Mouse (Mus musculus) cerebellum, adult 9-11 months (tissue): Measurements from ENCODE around the gene Gm10644.
"Not testable (repeated sequence)": the region's sequence is repeated elsewhere in the genome, so short reads cannot be mapped to it uniquely, and the experiment has no call there.

Source experiments
- DNase-seq: peaks from one replicate; pipeline ENCODE4 v3.0.0; 2022

Gm10644 gene

DNA sequence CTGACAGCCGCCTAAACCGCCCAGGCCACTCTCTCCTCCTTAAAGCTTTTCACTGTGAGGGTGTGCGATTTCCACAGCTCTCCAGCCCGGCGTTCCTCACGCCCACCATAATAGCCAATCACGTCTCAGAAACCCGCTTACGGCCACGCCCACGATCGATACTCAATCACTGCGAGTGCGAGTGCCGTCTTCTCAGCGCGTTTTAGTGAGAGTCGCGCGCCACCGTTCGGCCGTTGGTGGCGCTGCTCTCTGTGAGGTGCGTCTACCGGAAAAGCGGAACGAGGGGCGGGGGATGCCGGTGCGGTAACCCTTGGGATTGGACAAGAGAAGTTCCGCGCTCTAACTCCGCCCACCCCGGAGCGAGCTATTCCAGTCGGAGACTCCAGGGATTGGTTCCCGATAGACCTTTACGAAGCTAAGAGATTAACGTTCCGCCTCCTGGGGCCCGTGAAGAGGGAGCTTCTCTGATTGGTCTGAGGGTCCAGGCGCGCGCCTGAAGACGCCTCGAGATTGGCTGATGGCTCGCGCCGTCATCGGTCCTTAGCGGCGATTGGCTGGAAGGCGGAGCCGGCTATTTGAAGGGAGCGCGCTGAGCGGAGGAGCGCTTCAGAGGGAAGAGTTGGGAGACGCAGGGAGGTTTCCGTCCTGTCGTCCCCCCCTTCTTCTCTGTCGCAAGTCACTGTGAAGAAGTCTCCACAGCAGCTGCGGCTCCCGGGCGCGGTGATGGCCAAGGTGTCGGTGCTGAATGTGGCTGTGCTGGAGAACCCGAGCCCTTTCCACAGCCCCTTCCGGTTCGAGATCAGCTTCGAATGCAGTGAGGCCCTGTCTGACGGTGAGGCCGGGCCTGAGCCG is at the start of gene Gm10644, which contains the start of gene Asf1b:
Gm10644 (minus strand) TSS at position 100 of the 852 bp plus-strand sequence.
Asf1b (plus strand) TSS at position 402 of the 852 bp plus-strand sequence.
- peak; percentile 100 for DNase-seq

DNA sequence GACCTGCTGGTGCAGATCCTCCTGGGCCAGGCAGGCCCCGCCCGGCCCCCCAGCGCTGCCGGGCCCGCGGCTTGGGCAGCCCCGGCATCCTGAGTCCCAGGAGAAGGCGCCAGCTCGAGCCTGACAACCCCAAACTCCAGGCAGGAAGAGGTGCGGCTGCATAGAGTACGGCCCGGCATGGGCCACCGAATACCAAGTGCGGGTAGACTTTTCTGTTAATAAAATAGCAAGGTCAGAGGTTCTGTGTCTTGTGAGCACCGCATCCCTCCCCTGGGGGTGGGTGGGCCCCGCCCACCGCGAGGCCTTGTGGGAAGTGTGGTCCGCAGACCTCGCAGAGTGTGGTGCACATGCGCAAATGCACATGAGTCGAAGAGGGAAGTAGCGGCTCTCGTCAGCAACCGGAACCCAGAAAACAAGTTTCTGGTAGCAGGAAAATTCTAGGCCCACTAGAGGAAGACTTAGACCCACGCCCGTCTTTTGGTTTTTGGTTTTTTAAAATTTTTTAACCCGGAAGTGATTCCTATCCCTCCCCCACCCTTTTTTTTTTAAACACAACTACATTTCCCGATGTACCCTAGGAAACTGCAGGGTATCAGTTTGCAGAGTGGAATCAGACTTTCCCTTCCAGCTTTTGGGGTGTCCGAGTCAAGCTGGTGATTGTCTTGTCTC is 49.7 kb upstream of the Gm10644 start:
- DNase-seq: peak; percentile 95

DNA sequence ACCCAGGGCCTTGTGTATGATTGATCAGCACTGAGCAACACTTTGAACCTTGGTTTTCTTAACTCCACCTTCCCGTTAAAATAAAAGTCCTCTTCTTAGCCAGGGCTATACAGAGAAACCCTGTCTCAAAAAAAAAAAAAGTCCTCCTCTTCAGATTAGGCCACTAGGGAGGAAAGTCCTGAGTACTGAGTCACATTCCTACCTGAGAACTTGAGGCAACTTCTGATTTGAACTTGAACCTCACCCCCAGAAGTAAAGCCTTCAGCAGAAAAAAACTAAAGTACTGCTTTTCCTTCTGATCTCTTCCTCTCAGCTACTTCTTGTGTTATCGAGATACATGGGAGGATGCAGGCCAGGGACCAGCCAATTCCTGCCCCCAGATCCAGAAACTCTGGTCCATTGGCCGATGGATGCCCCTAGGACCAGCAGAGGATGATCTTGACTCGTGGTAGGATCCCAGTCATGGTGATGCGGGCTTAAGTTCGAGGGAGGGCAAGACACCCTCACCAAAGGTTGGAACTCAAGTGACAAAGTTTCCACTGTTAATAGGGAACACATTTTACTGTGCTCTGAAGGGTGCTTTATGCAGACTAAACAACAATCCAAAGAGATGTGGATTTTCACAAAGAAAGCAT is 48.7 kb upstream of the Gm10644 start:
- DNase-seq: peak; percentile 34

DNA sequence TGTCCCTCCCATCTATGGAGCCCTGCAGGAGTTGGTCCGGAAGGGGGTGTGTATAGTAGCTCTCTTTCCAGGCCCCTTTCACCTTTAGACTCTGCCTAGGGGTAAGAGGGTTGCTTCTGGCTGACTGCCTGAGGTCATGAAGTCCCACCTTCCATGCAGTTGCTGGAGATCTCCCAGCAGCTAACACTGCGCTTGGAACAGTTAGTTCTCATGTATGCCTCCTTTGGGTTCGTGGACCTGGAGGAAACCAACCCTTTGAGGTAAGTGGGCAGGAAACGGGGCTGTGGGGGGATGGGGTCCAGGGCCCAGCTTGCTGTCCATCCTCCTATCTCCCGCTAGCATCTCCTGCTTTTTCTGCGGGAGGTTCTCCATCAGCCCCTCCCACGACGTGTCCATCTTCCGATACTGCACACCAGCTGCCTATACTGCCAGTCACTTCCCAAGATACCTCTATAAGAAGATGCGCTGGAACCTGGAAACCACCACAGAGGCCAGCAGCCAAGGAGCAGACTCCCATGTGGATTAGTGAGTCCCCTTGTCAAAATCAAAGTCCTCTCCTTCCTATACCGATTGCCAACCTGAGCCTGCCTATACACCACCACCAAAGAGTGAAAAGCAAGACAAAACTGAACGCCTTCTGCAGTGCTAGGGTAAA is 48.1 kb upstream of the Gm10644 start:
- peak; percentile 54 for DNase-seq

DNA sequence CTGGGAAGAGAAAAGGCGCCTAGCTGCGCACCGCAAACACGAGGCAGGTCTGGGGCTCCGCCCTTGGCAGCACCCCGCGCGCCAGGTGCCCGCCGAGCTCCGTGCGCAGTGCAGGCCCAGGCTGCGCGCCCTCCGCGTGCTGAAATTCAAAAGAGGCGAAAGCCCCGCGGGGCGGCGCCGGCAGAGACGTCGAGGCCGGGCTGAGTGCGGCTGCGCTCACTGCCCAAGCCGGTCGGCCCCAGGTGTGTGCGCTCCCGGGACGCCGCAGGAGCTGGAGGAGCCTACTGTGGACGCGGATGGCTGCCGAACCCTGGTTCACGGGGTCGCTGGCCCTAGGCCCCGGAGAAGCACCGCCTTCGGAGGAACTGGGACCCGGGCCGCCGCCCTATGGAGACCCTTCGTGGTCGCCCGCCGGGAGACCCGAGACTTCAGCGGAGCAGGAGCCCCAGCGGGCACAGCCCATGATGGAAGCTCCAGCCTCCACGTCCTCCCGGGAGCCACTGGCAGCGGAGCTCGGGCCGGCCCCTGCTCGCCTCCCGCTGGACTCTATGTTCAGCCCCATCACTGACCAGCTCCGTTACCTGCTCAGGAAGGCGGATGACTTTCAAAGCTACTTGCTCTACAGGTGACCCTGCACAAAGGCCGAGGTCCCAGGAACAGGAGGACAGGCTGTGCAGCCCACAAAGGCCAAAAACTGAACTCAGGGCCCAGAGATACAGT is 46.4 kb upstream of the Gm10644 start, which contains the start of gene 1700067K01Rik:
1700067K01Rik (plus strand) TSS at position 222 of the 720 bp plus-strand sequence.
- peak; percentile 44 for DNase-seq

DNA sequence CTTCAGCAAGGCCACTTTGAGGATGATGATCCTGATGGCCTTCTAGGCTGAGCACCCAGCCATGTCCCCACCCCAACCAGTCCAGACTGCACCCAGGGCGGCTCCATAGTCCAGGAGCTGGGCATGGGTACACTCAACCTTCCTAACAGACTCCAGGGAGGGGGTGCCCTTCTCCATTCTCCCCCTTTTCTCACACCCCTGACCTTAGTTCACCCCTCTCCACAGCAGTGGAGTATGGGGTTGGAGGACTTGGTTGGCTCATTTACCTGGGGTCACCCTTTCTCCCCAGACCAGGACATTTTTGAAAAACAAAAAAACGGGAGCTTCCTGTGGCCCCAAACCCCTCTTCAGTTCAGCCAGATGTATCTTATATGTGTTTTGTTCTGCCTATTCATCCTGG is 44.8 kb upstream of the Gm10644 start:
- DNase-seq: peak; percentile 50

DNA sequence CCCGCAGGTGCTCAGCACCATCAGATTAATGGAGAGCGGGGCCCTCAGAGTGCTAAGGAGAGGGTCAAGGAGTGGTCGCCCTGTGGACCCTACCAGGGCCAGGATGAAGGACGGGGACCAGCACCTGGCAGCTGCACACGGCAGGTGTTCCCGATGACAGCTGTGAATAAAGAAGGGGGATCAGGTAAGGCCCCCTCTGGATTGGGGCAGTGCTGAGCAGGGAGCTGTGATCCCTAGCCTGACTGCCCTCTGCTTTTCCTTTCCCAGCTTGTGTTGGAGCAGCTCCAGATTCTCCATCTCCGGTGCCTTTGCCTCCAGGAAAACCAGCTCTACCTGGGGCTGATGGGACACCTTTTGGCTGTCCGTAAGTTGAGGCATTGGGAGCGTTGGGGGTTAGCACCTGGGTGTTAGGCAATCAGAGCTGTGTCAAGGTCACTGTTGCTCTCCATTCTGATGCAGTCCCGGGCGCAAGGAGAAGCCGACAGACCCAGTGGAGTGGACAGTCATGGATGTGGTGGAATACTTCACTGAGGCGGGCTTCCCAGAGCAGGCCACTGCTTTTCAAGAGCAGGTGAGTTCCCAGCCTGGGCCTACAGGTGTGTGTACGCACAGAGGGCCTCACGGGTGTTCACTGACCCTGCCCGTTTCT is 44.2 kb upstream of the Gm10644 start:
- DNase-seq: peak; percentile 61

DNA sequence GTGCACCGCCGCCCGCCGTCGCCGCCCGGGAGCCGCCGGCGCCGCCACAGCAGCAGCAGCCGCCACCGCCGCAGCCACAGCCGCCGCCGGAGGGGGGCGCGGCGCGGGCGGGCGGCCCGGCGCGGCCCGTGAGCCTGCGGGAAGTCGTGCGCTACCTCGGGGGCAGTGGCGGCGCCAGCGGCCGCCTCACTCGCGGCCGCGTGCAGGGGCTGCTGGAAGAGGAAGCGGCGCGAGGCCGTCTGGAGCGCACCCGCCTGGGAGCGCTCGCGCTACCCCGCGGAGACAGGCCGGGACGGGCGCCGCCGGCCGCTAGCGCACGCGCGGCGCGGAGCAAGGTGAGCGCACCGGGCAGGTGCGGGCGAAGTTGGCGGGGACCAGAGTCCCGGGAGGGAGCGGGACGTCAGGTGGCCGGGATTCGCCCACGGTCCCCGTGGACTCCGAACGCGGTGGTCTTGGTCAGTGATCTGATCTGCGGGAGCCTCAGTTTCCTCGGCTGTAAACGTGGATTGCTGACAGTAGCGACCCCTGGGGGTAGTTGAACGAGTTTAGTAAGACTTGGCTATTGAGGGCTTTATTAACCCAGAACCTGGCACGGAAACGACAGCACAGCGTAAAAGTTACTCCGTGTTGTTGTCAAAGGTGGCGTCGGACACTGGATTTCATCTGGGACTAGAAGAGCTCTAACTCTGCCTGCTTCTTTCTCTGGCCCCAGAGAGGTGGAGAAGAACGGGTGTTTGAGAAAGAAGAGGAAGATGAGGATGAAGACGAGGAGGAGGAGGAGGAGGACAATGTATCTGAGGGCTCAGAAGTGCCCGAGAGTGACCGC is 43.4 kb upstream of the Gm10644 start:
- peak; percentile 69 for DNase-seq

DNA sequence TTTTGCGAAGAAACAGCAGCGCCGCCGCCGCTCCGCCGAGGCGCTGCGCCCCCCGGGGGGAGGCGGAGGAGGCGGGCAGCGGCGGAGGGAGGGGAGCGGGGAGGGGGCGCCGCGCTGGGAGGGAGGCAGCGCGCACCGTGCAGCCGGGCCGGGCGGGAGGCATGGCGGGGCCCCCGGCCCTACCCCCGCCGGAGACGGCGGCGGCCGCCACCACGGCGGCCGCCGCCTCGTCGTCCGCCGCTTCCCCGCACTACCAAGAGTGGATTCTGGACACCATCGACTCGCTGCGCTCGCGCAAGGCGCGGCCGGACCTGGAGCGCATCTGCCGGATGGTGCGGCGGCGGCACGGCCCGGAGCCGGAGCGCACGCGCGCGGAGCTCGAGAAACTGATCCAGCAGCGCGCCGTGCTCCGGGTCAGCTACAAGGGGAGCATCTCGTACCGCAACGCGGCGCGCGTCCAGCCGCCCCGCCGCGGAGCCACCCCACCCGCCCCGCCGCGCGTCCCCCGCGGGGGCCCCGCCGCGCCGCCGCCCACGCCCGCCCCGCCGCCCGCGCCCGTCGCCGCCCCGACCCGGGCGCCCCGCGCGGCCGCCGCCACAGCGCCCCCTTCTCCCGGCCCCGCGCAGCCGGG is 42.6 kb upstream of the Gm10644 start, which contains the start of gene Samd1:
Samd1 (plus strand) TSS at position 162 of the 631 bp plus-strand sequence.
- DNase-seq: peak; percentile 68

DNA sequence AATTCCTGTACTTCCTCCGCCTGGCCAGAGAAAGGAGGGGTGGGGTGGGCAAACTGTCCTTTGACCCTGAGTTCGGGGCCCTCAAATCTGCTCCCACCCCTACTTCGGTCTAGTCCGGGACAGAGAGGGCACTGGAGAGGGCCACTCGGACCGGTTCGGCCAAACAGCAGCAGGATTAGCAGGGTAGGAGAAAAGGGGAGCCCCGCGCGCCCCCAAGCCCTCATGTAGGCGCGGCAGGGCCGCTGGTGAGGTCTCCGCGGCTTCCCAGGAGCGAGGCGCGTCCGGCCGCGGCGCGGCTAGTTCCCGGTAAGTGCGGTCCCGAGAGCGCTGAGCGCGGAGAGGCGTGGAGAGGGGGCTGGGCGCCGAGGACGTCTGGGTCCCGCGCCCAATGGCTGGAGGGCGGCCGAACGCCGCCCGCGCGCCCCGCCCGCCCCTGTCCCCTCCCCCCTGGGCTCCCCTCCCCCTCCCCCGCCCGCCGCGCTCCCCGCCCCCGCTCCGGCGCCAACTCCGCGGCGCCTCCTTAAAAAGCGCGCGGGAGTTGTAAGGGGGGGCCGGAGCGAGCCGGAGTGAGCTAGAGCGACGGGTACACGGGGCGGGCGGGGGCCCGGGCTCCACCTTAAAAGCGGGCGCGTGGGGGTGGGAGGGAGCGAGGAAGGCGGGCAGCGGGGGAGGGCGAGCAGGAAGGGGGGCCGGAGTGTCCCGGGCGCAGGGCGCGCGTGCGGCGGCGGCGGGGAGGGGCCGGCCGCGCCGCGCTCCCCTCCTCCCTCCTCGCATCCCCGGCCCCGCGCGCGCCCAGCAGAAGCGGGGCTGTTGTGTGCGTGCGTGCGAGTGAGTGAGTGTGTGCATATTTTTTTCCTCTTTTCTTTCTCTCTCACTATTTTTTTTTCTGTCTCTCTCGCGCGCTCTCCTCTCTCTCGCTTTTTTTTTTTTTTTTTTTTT is 41.8 kb upstream of the Gm10644 start:
- peak; percentile 85 for DNase-seq

DNA sequence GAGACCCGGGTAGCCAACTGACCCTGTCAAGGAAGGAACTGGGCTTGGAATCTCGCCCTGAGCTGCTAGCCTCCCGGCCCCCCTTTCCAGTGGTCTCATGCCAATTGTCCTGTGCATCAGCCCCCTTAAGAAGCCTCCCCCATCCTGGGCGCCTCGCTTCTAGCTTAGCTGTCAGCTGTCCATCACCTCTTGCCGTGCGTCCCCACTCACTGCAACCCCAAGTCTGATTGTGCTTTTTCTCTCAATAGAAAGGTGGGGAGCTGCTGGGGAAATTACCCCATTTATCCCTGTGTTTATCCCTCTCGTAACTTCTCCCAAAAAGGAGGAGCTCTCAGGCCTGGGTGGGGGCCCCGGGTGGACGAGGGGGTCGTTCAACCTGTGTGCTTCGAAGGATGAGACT is 41.0 kb upstream of the Gm10644 start:
- peak; percentile 71 for DNase-seq

DNA sequence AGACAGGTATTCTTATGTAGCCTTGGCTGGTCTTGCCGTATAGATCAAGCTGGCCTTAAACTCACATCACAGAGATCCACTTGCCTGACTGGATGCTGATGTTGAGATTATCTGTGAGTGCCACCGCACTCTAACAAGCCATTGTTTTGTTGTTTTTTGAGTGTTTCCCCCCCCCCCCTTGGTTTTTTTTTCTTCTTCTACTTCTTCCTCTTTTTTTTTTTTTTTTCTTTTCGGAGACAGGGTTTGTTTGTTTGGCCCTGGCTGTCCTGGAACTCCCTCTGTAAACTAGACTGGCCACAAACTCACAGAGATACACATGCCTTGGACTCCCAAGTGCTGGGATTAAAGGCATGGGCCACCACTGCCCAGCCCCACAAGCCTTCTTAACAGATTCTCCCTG is 39.0 kb upstream of the Gm10644 start:
- no peak for DNase-seq

DNA sequence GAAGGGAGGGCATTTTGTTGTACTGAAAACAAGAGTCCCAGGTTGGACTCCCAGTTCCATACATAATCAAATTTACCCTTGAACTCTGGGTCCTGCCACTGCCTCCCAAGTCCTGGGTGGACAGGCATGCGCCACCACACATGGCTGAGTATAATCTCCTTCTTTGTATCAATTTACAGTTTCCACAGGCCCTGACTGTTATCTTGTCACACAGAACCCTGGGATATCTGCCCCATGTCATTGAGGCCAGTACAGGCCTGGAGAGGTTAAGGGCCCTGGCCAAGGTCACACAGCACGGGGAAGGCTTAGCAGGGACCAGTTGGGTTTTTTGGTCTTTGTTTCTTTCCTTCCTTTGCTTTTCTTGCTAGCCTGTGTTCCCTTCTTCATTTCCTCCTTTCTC is 37.5 kb upstream of the Gm10644 start:
- DNase-seq: no peak

DNA sequence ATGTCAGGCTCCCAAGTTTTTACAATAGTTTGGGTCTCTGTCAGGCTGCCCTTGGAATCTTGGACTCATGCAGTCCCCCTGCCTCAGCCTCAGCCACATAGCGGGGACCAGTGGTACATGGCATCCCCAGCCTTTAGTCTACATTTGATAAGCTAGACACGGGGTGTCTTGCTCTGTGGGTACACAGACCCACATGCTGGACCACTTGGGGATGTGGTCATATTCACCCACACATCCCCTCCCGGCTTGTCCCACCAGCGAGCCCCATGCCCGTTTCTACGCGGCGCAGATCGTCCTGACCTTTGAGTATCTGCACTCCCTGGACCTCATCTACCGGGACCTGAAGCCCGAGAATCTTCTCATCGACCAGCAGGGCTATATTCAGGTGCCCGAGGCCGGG is 35.2 kb upstream of the Gm10644 start:
- DNase-seq: no peak

DNA sequence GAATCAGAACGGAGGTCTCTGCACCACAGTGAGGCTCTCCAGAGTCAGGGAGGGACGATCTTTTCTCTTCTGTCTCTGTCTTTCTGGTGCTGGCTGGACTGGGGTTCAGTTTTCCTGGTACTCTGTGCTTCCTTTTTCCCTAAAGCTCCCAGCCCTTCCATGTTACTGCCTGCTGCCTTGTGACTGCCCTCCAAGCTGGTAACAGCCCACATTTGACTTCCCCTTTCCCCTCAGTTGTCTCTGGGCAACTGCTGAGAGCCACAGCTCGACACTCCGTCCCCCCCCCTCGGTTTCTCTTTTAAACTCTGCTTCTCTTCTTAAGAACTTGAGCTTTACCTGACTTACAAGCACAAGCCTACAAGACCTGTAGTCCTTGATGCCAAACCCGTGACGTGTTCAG is 34.2 kb upstream of the Gm10644 start:
- no peak for DNase-seq

DNA sequence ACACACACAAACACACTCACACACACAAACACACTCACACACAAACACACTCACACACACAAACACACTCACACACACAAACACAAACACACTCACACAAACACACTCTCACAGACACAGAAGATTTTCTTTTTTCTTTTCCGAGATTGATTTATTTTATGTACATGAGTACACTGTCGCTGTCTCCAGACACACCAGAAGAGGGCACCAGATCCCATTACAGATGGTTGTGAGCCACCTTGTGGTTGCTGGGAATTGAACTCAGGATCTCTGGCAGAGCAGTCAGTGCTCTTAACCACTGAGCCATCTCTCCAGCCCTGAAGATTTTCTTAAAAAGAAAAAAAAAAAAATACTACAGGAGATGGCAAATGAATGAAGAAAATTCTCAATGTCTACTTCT is 28.2 kb upstream of the Gm10644 start:
- not testable (repeated sequence) for DNase-seq

DNA sequence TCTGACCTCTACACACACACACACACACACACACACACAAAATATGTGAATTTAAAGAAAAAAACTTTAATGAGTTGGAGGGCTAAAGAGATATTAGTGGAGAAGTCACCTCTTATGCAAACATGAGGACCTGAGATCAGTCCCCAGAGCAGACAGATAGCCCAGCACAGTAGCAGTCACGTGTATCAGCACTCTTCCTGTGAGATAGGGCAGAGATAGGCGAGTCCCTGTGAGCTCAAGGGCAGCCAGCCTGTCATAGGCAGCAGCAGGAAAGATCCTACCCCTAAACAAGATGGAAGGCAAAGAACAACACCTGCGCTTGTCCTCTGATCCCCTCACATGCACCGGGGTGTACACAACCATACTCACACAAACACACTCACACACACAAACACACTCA is 27.4 kb upstream of the Gm10644 start:
- no peak for DNase-seq

DNA sequence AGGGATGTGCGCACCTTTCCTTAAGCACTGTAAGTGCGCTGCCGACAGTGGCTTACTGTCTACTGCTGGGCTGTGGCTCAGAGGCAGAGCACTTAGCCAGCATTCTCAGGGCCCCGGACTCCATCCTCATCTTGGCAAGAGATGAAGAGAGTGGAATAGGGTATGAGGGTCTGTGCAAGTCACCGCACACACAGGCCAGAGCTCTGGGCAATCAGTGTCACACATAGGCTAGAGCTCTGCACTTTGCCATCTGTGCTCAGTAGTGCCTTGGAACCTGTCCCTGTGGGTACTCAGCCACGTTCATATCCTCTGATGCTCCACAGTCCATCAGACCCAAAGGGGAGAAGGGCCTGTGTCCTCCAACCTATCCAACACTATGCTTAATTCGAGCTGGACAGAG is 26.5 kb upstream of the Gm10644 start:
- DNase-seq: peak; percentile 25

DNA sequence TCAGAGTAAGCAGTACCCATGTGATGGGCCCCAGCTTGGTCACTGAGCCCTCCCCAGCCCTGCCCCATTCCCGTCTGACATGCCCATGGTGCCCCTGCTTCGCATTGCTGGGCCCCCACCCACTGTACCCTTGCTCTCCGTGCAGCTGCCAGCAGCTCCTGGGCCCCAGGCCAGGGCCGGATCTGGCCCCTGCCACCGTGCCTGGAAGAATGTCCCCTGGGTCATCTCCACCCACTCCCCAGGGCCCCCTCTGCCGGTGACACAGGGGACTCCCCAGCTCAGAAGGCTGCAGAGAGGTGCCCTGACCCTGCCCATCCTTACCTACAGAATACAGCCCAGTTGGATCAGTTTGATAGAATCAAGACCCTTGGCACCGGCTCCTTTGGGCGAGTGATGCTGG is 25.8 kb upstream of the Gm10644 start:
- DNase-seq: peak; percentile 44
